Mouse (Mus musculus) embryonic facial prominence, embryonic 15.5 days (tissue): ENCODE results near the gene Abr. TPM values are rescaled to one million over a fixed set of nuclear protein-coding genes. Genes with fewer than 3 reads are reported as not detected.

Experiments
- ATAC-seq: fragments of 200-750 bp; cut with Nextera tagmentation; 2 replicates; pipeline ENCODE4 v1.8.0; 2017; ENCODE audit warnings: low read depth, moderate TSS enrichment; ENCODE audit not compliant: insufficient number of reproducible peaks, low FRiP score, low TSS enrichment
- H3K27ac ChIP-seq: fragments of 300-500 bp; sonication (generic); replicated peaks from 2 replicates; pipeline ENCODE4 v1.5.1; 2015; ENCODE audit warnings: mild to moderate bottlenecking, inconsistent platforms
- H3K27me3 ChIP-seq: fragments of 300-500 bp; sonication (generic); 2 replicates; pipeline ENCODE4 v1.6.1; 2015; ENCODE audit warnings: inconsistent platforms
- H3K36me3 ChIP-seq: fragments of 300-500 bp; sonication (generic); 2 replicates; pipeline ENCODE4 v1.6.1; 2015; ENCODE audit warnings: mild to moderate bottlenecking, inconsistent platforms
- H3K4me1 ChIP-seq: fragments of 300-500 bp; sonication (generic); 2 replicates; pipeline ENCODE4 v1.6.1; 2015; ENCODE audit warnings: inconsistent platforms
- H3K4me2 ChIP-seq: fragments of 300-500 bp; sonication (generic); replicated peaks from 2 replicates; pipeline ENCODE4 v1.6.1; 2015; ENCODE audit warnings: mild to moderate bottlenecking, inconsistent platforms
- H3K4me3 ChIP-seq: fragments of 300-500 bp; sonication (generic); replicated peaks from 2 replicates; pipeline ENCODE4 v1.5.1; 2015; ENCODE audit warnings: mild to moderate bottlenecking, inconsistent platforms
- H3K9ac ChIP-seq: fragments of 300-500 bp; sonication (generic); 2 replicates; pipeline ENCODE4 v1.6.1; 2015; ENCODE audit warnings: inconsistent platforms
- H3K9me3 ChIP-seq: fragments of 300-500 bp; sonication (generic); replicated peaks from 2 replicates; pipeline ENCODE4 v1.6.1; 2016; ENCODE audit warnings: inconsistent platforms
- WGBS: fragments of 180-500 bp; shearing (Covaris S2); methylation state at CpG from one replicate; pipeline ENCODE4 v1.1.7; 2015; 5-methylcytosine and 5-hydroxymethylcytosine counted together
- polyA plus RNA-seq: library from polyadenylated mRNA; unstranded; fragments of >200 nt; fragmentation: Nextera tagmentation; extraction: Ambion mirVana; gene quantifications from 2 replicates; pipeline ENCODE4 v1.2.1, GENCODE M21; 2015

Gene Abr
- polyA plus RNA-seq, 1 experiment from 2014 or later, result 42.6 TPM

DNA sequence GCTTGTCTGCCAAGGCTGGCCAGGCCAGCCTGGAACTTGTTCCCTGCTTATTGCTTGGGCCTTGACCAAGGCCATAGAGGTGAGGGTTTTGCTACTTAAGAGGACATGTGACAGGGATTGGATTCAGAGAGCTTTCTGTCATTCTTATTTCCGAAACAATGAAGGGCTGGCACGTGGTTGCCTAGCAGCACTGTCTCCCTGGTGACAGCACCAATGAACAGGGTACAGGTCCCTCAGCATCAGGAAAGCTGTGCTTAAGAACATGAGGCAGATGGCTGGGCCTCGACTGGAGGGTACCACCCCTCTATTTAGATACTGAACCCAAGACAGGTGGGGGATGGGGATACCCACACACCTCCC is 171.9 kb downstream of the Abr start:
- H3K9me3 ChIP-seq, result no peaks in the 10 kb centered on the region
- no peaks in the 10 kb centered on the region for H3K27me3 ChIP-seq
- peaks cover 45% of the 10 kb centered on the region for H3K4me1 ChIP-seq
- H3K4me3 ChIP-seq, result no peak overlapping the region
- no peak overlapping the region for H3K4me2 ChIP-seq
- H3K36me3 ChIP-seq, result peaks cover 42% of the 10 kb centered on the region
- WGBS, result 45% methylated on average over 3 of the region's 3 CpGs
- H3K9ac ChIP-seq, result no peak overlapping the region
- ATAC-seq, result no peak
- H3K27ac ChIP-seq, result peak overlapping the region; percentile 74

DNA sequence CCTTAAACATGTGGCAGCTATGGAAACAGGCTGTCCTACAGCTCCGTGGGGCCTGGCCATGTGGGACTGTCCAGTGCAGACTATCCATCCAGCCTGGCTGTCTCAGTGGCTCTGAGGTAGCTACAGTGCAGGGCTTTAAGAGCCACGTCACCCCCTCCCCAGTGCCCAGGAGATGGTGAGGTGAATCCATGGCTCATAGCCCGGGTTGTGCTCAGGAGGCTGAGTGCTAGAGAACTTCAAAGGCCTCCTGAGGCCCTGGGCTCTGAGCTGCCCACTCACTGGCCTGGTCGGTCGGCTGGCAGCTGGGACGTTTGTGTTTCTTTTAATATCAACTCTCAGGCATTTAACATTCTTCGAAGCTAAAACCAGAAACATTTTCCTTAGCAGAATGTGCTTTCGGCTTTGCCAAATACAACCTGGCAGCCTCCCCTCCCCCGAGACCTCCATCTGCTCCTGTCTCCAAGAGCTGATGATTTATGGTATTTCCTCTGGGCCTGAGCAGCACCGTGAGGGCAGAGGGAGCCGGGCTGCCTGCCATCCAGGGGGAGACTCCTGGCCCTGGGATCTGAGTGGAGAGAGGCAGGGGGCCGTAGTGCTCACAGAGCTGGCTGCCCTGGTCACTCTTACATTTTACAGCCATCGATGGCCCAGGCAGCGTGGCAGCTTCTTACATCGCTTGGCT is 172.5 kb downstream of the Abr start:
- H3K4me3 ChIP-seq, result no peak overlapping the region
- peak overlapping the region; percentile 74 for H3K27ac ChIP-seq
- no peak overlapping the region for H3K9ac ChIP-seq
- H3K36me3 ChIP-seq, result peaks cover 37% of the 10 kb centered on the region
- H3K9me3 ChIP-seq, result no peaks in the 10 kb centered on the region
- no peaks in the 10 kb centered on the region for H3K27me3 ChIP-seq
- no peak overlapping the region for H3K4me2 ChIP-seq
- peaks cover 45% of the 10 kb centered on the region for H3K4me1 ChIP-seq
- 37% methylated on average over 15 of the region's 15 CpGs for WGBS
- no peak; the same call in 1 of the 2 replicates for ATAC-seq

DNA sequence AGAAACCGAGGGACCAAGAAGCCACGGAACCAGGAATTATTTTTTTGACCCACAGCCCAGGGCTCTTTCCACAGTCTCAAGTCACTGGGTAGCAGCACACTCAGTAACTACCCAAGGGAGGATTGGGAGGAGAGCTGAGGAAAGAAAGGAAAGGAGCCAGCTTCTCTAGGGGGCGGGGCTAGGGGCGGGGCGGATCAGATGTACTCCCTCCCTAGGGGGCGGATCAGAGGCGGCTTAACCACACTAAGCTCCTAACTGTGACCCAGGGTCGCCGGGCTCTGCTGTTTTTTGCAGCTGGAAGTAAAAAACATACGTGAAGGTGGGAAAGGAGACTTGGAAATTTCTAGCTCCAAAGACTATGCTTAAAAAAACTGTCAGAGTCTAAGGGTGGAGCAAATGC is 175.9 kb downstream of the Abr start:
- Histone ChIP-seq H3K36me3 (peaks cover 22% of the 10 kb centered on the region), H3K4me2 (no peak overlapping the region), H3K9me3 (no peaks in the 10 kb centered on the region), H3K9ac (no peak overlapping the region), H3K27me3 (no peaks in the 10 kb centered on the region), H3K4me1 (peaks cover 51% of the 10 kb centered on the region), H3K4me3 (no peak overlapping the region), H3K27ac (peak overlapping the region; percentile 29; the same call in 1 of the 2 replicates)
- ATAC-seq, result 0 out of 2 replicates have a peak, but pooled peaks have one; percentile 47
- WGBS, result 7% methylated on average over 10 of the region's 10 CpGs

DNA sequence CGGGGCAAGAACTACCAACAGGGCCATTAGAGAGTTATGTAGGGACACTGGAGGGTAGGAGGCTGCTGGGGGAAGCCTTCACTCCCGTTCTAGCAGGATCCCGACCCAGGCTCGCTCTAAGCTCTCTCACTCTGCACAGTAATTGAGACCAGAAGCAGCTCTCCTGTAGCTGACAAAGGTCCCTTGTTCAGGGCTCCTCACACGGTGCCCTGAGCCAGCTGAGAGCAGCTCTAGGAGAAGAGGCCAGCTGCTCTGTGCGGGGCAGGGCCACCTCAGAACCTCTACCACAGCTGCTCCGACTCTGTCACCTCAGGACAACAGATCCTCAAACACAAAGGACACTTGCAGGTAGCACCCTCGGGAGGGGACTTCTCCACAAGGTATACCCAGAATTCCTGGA is 176.7 kb downstream of the Abr start:
- Histone ChIP-seq H3K4me2 (no peak overlapping the region), H3K9ac (no peak overlapping the region), H3K27ac (0 out of 2 replicates have a peak overlapping the region, but pooled peaks have one; percentile 29), H3K4me3 (no peak overlapping the region), H3K27me3 (no peaks in the 10 kb centered on the region), H3K36me3 (peaks cover 16% of the 10 kb centered on the region), H3K4me1 (peaks cover 52% of the 10 kb centered on the region), H3K9me3 (no peaks in the 10 kb centered on the region)
- WGBS, result 32% methylated on average over 8 of the region's 8 CpGs
- no peak for ATAC-seq

DNA sequence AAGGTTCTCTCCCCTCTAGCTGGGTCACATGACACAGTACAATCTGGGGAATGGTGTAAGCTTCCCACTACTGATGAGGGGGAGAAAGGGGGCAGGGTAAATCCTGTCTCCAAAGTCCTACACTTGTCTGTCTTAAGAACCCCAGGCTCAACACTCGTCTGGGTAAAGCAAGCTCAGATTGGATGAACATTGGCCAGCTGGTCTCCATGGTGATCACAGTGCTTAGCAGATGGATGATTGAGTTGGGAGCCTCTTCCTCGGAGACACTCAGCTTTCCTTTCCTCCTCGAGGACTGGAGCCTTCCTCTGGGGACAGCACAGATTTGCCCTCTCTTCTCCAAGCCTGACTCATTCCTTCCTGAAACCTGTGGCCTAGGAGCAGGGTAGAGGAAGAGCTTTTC is 182.4 kb downstream of the Abr start:
- no peaks in the 10 kb centered on the region for H3K27me3 ChIP-seq
- no peaks in the 10 kb centered on the region for H3K9me3 ChIP-seq
- peaks cover 14% of the 10 kb centered on the region for H3K36me3 ChIP-seq
- WGBS, result 24% methylated on average over 3 of the region's 3 CpGs
- H3K4me3 ChIP-seq, result no peak overlapping the region
- H3K4me2 ChIP-seq, result no peak overlapping the region
- H3K9ac ChIP-seq, result no peak overlapping the region
- no peak overlapping the region for H3K27ac ChIP-seq
- peaks cover 54% of the 10 kb centered on the region for H3K4me1 ChIP-seq
- no peak for ATAC-seq

DNA sequence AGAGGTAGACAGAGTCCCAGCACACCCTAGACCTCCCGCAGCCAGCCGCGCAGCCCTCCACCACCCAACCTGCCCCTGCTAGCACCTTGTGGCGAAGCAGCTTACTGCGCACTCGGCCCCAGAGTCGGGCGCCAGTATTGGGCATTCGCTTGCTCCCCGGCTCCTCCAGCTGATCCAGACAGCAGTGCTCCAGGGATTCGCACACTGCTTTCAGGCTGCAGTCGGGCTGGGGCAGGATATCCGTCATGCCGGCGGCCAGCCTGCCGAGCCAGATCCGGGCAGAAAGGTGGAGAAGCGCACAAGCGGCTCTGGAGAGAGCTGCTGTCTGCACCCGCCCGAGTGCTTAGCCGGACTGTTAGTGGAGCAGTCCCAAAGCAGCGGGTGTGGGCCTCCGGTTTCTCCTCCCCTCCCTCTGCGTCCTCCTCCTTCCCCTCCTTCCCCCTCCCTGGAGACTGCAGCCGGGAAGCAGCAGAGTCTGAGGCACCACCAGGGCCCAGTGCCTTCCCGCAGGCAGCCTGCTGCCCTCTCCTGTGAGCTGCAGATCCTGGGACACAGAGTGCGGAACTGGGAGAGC is 185.2 kb downstream of the Abr start:
- 2% methylated on average over 27 of the region's 28 CpGs for WGBS
- Histone ChIP-seq H3K27me3 (no peaks in the 10 kb centered on the region), H3K4me3 (peak overlapping the region; percentile 49), H3K36me3 (peaks cover 9% of the 10 kb centered on the region; the same call in 1 of the 2 replicates), H3K4me2 (peak overlapping the region; percentile 74), H3K27ac (peak overlapping the region; percentile 88), H3K4me1 (peaks cover 67% of the 10 kb centered on the region), H3K9ac (peak overlapping the region; percentile 51), H3K9me3 (no peaks in the 10 kb centered on the region)
- peak; percentile 86 for ATAC-seq

DNA sequence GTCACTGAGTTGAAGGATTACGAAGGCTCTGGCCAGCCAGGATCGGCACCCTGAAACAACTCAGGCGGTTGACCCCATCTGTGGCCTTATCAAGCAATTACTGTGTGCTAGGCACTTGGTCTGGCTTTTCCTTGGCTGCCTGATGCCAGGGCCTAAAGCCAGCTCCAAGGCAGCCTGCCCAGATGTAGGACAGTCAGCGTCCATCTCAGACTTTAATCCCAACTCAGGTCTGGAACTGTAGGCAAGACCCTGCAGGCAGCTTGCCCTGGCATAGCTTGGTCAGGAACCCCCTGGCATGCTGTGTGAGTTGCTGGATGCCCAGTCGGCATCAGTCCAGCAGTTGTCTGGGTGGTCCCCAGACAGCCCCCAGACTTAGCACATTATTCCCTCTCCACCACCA is 186.1 kb downstream of the Abr start:
- no peaks in the 10 kb centered on the region for H3K9me3 ChIP-seq
- H3K27me3 ChIP-seq, result no peaks in the 10 kb centered on the region
- 0 out of 2 replicates have a peak overlapping the region, but pooled peaks have one; percentile 6 for H3K9ac ChIP-seq
- no peak for ATAC-seq
- H3K4me1 ChIP-seq, result peaks cover 70% of the 10 kb centered on the region
- 82% methylated on average over 5 of the region's 5 CpGs for WGBS
- peaks cover 9% of the 10 kb centered on the region; the same call in 1 of the 2 replicates for H3K36me3 ChIP-seq
- H3K27ac ChIP-seq, result peak overlapping the region; percentile 88; the same call in 1 of the 2 replicates
- peak overlapping the region; percentile 74 for H3K4me2 ChIP-seq
- H3K4me3 ChIP-seq, result peak overlapping the region; percentile 49

DNA sequence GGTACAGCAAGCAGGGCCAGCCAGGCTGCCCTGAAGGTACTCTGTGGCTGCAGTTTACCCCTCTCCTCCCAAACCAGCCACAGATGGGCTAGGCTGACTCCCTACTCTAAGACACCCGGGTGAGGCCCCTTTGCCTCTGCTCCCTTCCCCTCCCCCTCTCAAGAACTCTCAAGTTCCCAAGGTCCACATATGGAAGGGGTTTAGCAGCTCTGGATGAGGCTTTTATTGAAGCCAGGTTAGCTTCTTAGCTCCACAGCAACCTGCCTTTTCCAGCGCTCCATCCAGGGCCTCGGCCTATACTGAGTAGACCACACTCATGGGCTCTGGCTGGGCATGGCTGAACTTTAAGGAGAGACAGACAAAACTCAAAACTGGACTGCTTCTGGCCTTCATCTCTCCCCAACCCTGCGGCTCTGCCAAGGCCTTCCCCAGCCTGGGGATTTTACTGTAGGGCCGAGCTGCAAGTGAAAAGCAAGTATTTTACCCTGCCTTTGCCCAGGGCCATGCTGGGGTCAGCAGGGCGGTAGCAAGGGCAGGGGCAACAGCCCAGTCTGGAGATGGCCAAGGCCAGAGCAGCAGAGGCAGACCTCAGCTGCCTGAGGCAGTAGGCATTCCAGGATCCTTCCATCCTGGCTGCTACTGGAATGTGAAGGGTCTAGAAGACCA is 192.0 kb downstream of the Abr start:
- Histone ChIP-seq H3K4me3 (no peak overlapping the region), H3K9ac (no peak overlapping the region), H3K4me1 (peaks cover 61% of the 10 kb centered on the region), H3K27ac (peak overlapping the region; percentile 92), H3K27me3 (no peaks in the 10 kb centered on the region), H3K9me3 (no peaks in the 10 kb centered on the region), H3K4me2 (no peak overlapping the region; the same call in 1 of the 2 replicates), H3K36me3 (peaks cover 8% of the 10 kb centered on the region; the same call in 1 of the 2 replicates)
- peak; percentile 82 for ATAC-seq
- 24% methylated on average over 6 of the region's 6 CpGs for WGBS

DNA sequence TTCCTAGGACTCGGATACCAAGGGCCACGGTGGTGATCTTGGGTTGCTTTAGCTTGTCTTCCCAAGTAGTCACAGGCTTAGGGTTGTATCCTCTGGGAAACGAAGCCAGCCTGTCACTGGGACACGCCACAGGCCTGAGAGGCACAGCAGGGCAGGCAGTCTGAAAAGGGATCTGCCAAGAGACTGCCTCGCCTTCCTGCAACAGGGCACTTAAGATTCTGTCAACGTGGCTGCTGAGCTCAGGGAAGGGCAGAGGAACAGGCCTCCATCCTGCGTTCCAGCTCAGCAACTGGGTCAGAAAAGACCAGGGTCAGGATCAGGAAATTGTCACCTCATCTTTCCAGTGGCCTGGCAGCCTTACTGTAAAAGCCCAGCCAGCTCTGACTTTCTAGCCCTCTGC is 192.6 kb downstream of the Abr start:
- H3K4me3 ChIP-seq, result no peak overlapping the region
- 33% methylated on average over 7 of the region's 7 CpGs for WGBS
- no peak overlapping the region for H3K9ac ChIP-seq
- H3K4me2 ChIP-seq, result no peak overlapping the region; the same call in 1 of the 2 replicates
- H3K36me3 ChIP-seq, result peaks cover 14% of the 10 kb centered on the region
- no peaks in the 10 kb centered on the region for H3K9me3 ChIP-seq
- ATAC-seq, result 0 out of 2 replicates have a peak, but pooled peaks have one; percentile 32
- H3K27ac ChIP-seq, result peak overlapping the region; percentile 92
- H3K27me3 ChIP-seq, result no peaks in the 10 kb centered on the region
- H3K4me1 ChIP-seq, result peaks cover 56% of the 10 kb centered on the region

DNA sequence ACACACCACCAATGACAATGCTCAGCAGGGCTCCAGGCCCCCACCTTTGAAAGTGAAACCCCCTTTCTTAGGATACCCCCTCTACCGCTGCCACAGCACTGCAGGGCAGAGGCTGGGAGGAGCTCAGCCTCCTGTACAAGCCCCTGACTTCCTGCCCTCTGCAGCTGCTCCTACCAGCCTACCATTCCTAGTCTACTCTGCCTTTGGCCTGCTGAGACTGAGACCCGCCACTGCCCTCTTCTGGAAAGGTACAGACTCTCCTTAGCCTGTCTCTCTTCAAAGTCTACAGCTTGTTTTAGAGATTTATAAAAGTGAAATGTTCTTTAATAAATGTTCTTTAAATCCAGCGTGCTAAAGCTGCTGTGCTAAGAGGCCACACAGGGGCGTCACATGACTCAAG is 193.1 kb downstream of the Abr start:
- H3K27ac ChIP-seq, result peak overlapping the region; percentile 92
- no peak overlapping the region for H3K4me2 ChIP-seq
- peaks cover 17% of the 10 kb centered on the region for H3K36me3 ChIP-seq
- no peaks in the 10 kb centered on the region for H3K27me3 ChIP-seq
- H3K4me1 ChIP-seq, result peaks cover 51% of the 10 kb centered on the region
- H3K4me3 ChIP-seq, result no peak overlapping the region
- no peak for ATAC-seq
- no peak overlapping the region for H3K9ac ChIP-seq
- 49% methylated on average over 4 of the region's 4 CpGs for WGBS
- no peaks in the 10 kb centered on the region for H3K9me3 ChIP-seq

DNA sequence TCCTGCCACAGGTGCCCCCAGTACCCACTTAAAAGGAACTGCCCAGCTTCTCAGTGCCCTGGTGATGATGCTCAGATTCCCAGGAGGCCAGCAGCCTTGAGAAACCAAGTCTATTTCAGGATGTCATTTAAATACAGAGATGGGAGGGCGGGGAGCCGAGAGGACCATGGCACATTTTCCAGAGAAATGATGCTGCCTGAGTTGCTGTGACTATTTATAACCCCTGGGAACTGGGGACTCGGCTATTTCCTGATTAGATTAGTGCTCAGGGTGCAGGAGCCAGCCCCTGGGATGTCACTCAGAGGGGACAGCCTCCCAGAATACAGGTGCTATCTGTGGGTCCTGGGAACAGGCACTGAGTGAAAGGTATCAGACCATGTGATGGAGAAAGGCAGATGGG is 194.3 kb downstream of the Abr start:
- no peak for ATAC-seq
- H3K36me3 ChIP-seq, result peaks cover 30% of the 10 kb centered on the region
- no peaks in the 10 kb centered on the region for H3K27me3 ChIP-seq
- peaks cover 47% of the 10 kb centered on the region for H3K4me1 ChIP-seq
- H3K9ac ChIP-seq, result no peak overlapping the region
- H3K4me3 ChIP-seq, result no peak overlapping the region
- no peak overlapping the region for H3K27ac ChIP-seq
- H3K4me2 ChIP-seq, result no peak overlapping the region
- 66% methylated on average over 3 of the region's 3 CpGs for WGBS
- H3K9me3 ChIP-seq, result no peaks in the 10 kb centered on the region
